Mouse (Mus musculus): Measurements from ENCODE around the gene Wfdc13. TPM values are rescaled to one million over a fixed set of nuclear protein-coding genes. Genes with fewer than 3 reads are reported as not detected.

Gene Wfdc13
- polyA plus RNA-seq (2012; rRNA removed), result not detected in 2 replicates

DNA sequence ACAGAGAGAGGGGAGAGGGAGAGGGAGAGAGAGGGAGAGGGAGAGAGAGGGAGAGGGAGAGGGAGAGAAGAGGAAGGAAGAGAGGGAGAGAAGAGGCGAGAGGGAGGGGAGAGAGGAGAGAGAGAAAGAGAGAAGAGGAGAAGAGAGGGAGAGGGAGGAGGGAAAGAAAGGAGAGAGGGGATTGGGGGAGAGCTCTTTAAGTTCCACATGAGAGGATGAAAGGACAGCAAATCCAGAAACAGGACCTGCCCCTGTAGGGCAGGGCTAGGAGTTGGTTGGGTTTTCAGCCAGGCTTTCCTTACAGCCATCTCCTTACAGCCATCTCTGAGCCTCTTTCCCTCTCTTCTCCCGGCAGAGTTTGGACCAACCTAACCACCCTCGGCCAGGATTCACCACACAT, at the start of gene Wfdc13:
TSS of gene Wfdc13 (plus strand) at position 301 of the 400 bp plus-strand sequence.

DNA sequence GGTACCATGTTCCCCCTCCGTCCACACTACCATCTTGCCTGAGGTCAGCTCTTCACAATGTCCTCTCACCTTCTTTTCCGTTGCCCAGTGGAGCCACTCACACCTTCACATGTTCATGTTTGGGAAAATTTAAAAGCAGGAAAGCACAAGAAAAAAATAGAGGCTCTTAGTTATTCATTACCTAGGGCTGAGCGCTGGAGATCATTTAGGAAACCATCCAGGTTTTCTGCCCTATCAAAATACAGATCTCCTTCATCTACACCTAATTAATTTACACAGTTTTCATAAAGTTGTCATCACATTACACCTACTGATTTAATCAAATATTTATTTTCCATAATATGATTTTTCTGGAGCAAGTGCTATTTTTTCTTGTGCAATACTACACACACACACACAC, 46.2 kb upstream of the Wfdc13 start, which contains the start of gene Wfdc16:
TSS of gene Wfdc16 (minus strand) at position 101 of the 400 bp plus-strand sequence.

DNA sequence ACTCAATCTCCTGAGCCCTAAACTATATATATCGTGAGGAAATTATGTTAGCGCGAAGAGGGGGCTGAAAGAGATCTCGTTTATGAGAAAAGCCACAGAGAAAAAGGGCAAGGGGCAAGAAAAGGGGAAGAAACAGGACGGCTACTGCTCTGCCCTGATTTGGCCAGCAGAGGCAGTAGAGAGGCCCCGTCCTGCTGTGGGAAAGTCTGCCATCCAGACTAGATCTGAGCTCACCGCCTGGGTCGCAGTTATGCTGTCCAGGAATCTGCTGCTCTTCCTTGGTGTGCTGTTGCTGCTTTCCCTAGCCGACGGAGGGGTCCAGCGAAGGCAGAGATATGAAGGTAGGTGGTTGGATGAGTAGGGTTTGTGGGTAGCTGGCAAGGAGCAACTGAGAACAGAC, 29.0 kb upstream of the Wfdc13 start, which contains the start of gene Wfdc10:
TSS of gene Wfdc10 (plus strand) at position 189 of the 400 bp plus-strand sequence.

DNA sequence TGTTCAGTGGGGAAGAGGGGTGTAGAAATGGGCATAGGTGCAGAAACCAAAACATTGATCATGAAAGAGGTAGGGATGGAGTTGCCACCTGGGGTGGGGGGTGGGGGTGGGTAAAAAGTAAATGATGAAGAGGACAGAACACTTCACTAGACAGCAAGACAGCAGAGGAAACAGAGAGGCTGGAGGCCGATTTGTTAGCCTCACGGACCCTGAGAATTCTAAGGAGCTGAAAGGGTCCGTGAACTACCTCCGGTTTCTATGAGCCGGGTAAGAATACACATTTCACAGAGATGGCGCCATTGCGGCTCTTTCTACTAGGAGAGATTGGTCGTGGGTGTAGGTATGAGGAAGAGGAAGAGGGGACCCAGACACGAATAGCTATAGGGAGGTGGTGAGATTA, 28.4 kb upstream of the Wfdc13 start, which contains the start of gene Wfdc9:
TSS of gene Wfdc9 (minus strand) at position 101 of the 400 bp plus-strand sequence.

DNA sequence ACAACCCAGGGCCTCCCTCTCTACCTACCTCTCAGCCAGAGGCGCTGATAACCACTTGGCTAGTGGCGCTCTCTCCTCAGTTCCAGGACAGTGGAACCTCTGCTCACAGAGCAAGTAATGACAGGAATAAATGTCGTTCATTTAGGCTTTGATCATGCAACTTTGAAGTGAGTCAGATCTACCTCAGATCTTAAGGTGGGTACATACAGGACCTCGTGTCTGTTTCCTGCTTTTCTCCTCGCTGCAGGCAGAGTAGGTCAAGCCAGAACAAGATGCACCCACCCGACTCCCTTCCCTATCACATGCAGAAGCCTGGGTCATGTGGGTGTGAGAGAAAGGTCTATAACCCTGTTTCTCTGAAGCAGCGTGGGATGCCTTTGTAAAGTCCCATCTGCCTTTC, 10.9 kb upstream of the Wfdc13 start, which contains the start of gene Wfdc11:
TSS of gene Wfdc11 (minus strand) at position 101 of the 400 bp plus-strand sequence.

DNA sequence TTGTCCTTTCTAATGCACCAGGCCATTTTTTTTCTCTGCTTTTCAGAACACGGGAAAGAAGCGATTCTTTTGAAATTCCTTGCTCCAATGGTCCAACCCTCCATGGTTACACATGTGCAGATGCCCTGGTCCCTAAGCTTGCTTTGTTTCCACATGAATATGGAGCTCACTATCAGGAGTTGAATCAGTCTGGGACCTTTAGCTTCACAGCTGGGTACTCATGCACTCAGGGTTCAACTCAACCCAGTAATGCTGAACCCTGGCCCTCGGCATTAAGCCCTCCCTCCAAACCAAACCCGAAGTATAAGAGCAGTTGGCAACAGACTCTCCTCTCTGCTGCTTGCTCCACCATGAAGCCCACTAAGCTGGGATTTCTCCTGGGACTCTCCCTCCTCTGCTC, 13.3 kb downstream of the Wfdc13 start, which contains the start of gene Spint4:
TSS of gene Spint4 (plus strand) at position 301 of the 400 bp plus-strand sequence.

DNA sequence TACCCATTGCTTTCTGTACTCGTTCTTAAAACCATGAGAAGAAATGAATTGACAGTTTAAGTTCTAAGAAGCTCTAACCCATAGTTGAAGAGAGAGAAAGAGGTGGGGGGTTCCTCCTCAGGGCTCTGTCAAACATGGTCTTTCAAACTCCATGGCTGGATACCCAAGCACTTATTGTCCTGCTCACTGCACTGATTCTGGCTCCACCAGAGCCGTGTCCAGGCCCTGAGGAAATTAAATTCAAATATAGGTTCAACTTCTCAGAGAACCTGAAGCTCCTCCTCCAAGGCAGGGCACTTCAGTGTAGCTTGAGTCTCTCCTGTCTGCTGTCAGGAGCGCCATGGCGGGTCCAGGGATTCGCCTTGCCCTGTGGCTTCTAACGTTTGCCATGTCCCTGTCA, 30.1 kb downstream of the Wfdc13 start, which contains the start of gene Spint5:
TSS of gene Spint5 (plus strand) at position 301 of the 400 bp plus-strand sequence.

Other genes starting within 250 kb of the Wfdc13 start
- gene Sdc4, start 241.2 kb upstream of the Wfdc13 start, polyA plus RNA-seq (2012; rRNA removed), result 10.9 and 13.1 TPM in 2 replicates
- 13.3 and 16.2 TPM in 2 replicates for gene Sys1, start 228.1 kb upstream of the Wfdc13 start, polyA plus RNA-seq (2012; rRNA removed)
- gene Gm20458, start 224.1 kb upstream of the Wfdc13 start, polyA plus RNA-seq (2012; rRNA removed), result 0.15 and 0.50 TPM in 2 replicates
- not detected in 2 replicates for gene Trp53tg5, start 211.4 kb upstream of the Wfdc13 start, polyA plus RNA-seq (2012; rRNA removed)
- 5.0 and 5.1 TPM in 2 replicates for gene Dbndd2, start 199.0 kb upstream of the Wfdc13 start, polyA plus RNA-seq (2012; rRNA removed)
- gene Pigt, start 187.6 kb upstream of the Wfdc13 start, polyA plus RNA-seq (2012; rRNA removed), result 16.7 and 21.2 TPM in 2 replicates
- 0.70 and 1.2 TPM in 2 replicates for gene Wfdc2, start 122.7 kb upstream of the Wfdc13 start, polyA plus RNA-seq (2012; rRNA removed)
- not detected in 2 replicates for gene Spint3, start 111.6 kb upstream of the Wfdc13 start, polyA plus RNA-seq (2012; rRNA removed)
- gene Wfdc6a, start 99.7 kb upstream of the Wfdc13 start, polyA plus RNA-seq (2012; rRNA removed), result 0.07 TPM in 1 of 2 replicates, not detected in the other
- gene Eppin, start 91.5 kb upstream of the Wfdc13 start, polyA plus RNA-seq (2012; rRNA removed), result not detected in 2 replicates
- not detected in 2 replicates for gene Wfdc6b, start 71.6 kb upstream of the Wfdc13 start, polyA plus RNA-seq (2012; rRNA removed)
- gene Wfdc8, start 71.5 kb upstream of the Wfdc13 start, polyA plus RNA-seq (2012; rRNA removed), result not detected in 2 replicates
- not detected in 2 replicates for gene Wfdc16, start 46.3 kb upstream of the Wfdc13 start, polyA plus RNA-seq (2012; rRNA removed)
- gene Wfdc10, start 29.1 kb upstream of the Wfdc13 start, polyA plus RNA-seq (2012; rRNA removed), result not detected in 2 replicates
- not detected in 2 replicates for gene Wfdc9, start 28.5 kb upstream of the Wfdc13 start, polyA plus RNA-seq (2012; rRNA removed)
- gene Wfdc11, start 11.0 kb upstream of the Wfdc13 start, polyA plus RNA-seq (2012; rRNA removed), result not detected in 2 replicates
- gene Spint4, start 13.4 kb downstream of the Wfdc13 start, polyA plus RNA-seq (2012; rRNA removed), result not detected in 2 replicates
- gene Spint5, start 30.2 kb downstream of the Wfdc13 start, polyA plus RNA-seq (2012; rRNA removed), result not detected in 2 replicates
- gene Wfdc3, start 60.8 kb downstream of the Wfdc13 start, polyA plus RNA-seq (2012; rRNA removed), result 1.6 and 1.7 TPM in 2 replicates
- 26.6 and 27.2 TPM in 2 replicates for gene Dnttip1, start 60.9 kb downstream of the Wfdc13 start, polyA plus RNA-seq (2012; rRNA removed)
- gene Ube2c, start 84.8 kb downstream of the Wfdc13 start, polyA plus RNA-seq (2012; rRNA removed), result 386 and 491 TPM in 2 replicates
- 0.45 and 15.8 TPM in 2 replicates for gene Tnnc2, start 94.9 kb downstream of the Wfdc13 start, polyA plus RNA-seq (2012; rRNA removed)
- gene Snx21, start 100.7 kb downstream of the Wfdc13 start, polyA plus RNA-seq (2012; rRNA removed), result 2.3 and 2.4 TPM in 2 replicates
- 19.0 and 20.4 TPM in 2 replicates for gene Acot8, start 119.8 kb downstream of the Wfdc13 start, polyA plus RNA-seq (2012; rRNA removed)
- gene Zswim3, start 120.0 kb downstream of the Wfdc13 start, polyA plus RNA-seq (2012; rRNA removed), result 2.2 and 2.4 TPM in 2 replicates
- 1.8 and 2.2 TPM in 2 replicates for gene Zswim1, start 137.6 kb downstream of the Wfdc13 start, polyA plus RNA-seq (2012; rRNA removed)
- 0.05 TPM in 1 of 2 replicates, not detected in the other for gene Spata25, start 143.4 kb downstream of the Wfdc13 start, polyA plus RNA-seq (2012; rRNA removed)
- gene Ctsa, start 147.8 kb downstream of the Wfdc13 start, polyA plus RNA-seq (2012; rRNA removed), result 58.4 and 71.2 TPM in 2 replicates
- 0.88 and 0.89 TPM in 2 replicates for gene Neurl2, start 148.3 kb downstream of the Wfdc13 start, polyA plus RNA-seq (2012; rRNA removed)
- 6.8 and 8.1 TPM in 2 replicates for gene Pltp, start 172.6 kb downstream of the Wfdc13 start, polyA plus RNA-seq (2012; rRNA removed)
- 17.5 and 19.0 TPM in 2 replicates for gene Pcif1, start 194.2 kb downstream of the Wfdc13 start, polyA plus RNA-seq (2012; rRNA removed)
- gene Zfp335, start 226.7 kb downstream of the Wfdc13 start, polyA plus RNA-seq (2012; rRNA removed), result 7.7 and 8.5 TPM in 2 replicates

All from liver, embryonic 14 days (tissue).